Mouse (Mus musculus) heart, embryonic 10.5 days (tissue): ENCODE measurements around the gene Slxl1. TPM values are rescaled to one million over a fixed set of nuclear protein-coding genes. Genes with fewer than 3 reads are reported as not detected.
"Not testable (repeated sequence)": the region's sequence is repeated elsewhere in the genome, so short reads cannot be mapped to it uniquely, and the experiment has no call there.

Experiments
- DNase-seq: peaks from one replicate; pipeline ENCODE4 v3.0.0-alpha.2; 2017; ENCODE audit warnings: low spot score
- H3K27ac ChIP-seq: fragments of 300-500 bp; sonication (generic); 2 replicates; pipeline ENCODE4 v1.5.1; 2016; ENCODE audit warnings: mild to moderate bottlenecking
- H3K27me3 ChIP-seq: fragments of 300-500 bp; sonication (generic); 2 replicates; pipeline ENCODE4 v1.6.1; 2016; ENCODE audit warnings: mild to moderate bottlenecking; ENCODE audit not compliant: poor library complexity, insufficient read depth, severe bottlenecking
- H3K36me3 ChIP-seq: fragments of 300-500 bp; sonication (generic); 2 replicates; pipeline ENCODE4 v1.6.1; 2016; ENCODE audit warnings: mild to moderate bottlenecking, moderate library complexity
- H3K4me1 ChIP-seq: fragments of 300-500 bp; sonication (generic); 2 replicates; pipeline ENCODE4 v1.6.1; 2016; ENCODE audit warnings: mild to moderate bottlenecking
- H3K4me3 ChIP-seq: fragments of 300-500 bp; sonication (generic); 2 replicates; pipeline ENCODE4 v1.5.1; 2016; ENCODE audit warnings: mild to moderate bottlenecking, moderate library complexity
- H3K9me3 ChIP-seq: fragments of 300-500 bp; sonication (generic); 2 replicates; pipeline ENCODE4 v1.6.1; 2016; ENCODE audit warnings: mild to moderate bottlenecking, moderate library complexity
- WGBS: fragments of 180-500 bp; shearing (Covaris S2); methylation state at CpG from one replicate; pipeline ENCODE4 v1.1.7; 2016; 5-methylcytosine and 5-hydroxymethylcytosine counted together
- polyA plus RNA-seq: library from polyadenylated mRNA; unstranded; fragments of >200 nt; fragmentation: Nextera tagmentation; extraction: Ambion mirVana; gene quantifications from 2 replicates; pipeline ENCODE4 v1.2.1, GENCODE M21; 2016

The Slxl1 gene
- polyA plus RNA-seq: not detected in 2 replicates

- DNase-seq: not testable (repeated sequence)
Observed at GRCm38 (mm10) chrX:55226576-55226975, at the start of gene Slxl1. TSS of gene Slxl1 (plus strand) at chrX:55226876.

More at GRCm38 (mm10) chrX:55226576-55226975, at the start of gene Slxl1:
- not testable (repeated sequence) for H3K27me3 ChIP-seq, H3K9me3 ChIP-seq, H3K27ac ChIP-seq, H3K36me3 ChIP-seq, H3K4me1 ChIP-seq, H3K4me3 ChIP-seq
- no CpG with 5 or more reads among the region's 6 CpGs for whole genome bisulfite sequencing
